In genomic region chr5:150118124-150118454, GRCm38 (mm10) we compare ENCODE assay signal across 8 mouse cellular contexts. TPM values are rescaled to one million over a fixed set of nuclear protein-coding genes. Genes with fewer than 3 reads are reported as not detected.
DNase-seq lines count a peak whose midpoint lies in the region; ATAC-seq and TF ChIP-seq lines count a peak whose summit lies in the region.

No protein-coding gene starts in this region.

- H3K9me3 ChIP-seq in limb, embryonic 15.5 days, result no peaks in the 10 kb centered on the region
- H3K9me3 ChIP-seq in stomach, postnatal 0 days (ENCODE audit: control insufficient read depth, low read length), result no peaks in the 10 kb centered on the region

- peaks cover 6% of the 10 kb centered on the region; the same call in 1 of the 2 replicates for H3K4me1 ChIP-seq in spleen, adult 2 months (ENCODE audit: control insufficient read depth, insufficient read depth, insufficient read length)
- peaks cover 16% of the 10 kb centered on the region for H3K4me1 ChIP-seq in limb, embryonic 15.5 days
- no peaks in the 10 kb centered on the region for H3K4me1 ChIP-seq in stomach, postnatal 0 days (replicated peaks; ENCODE audit: control insufficient read depth, insufficient read depth)

- H3K4me3 ChIP-seq in gastrocnemius, adult 2 months, result peak overlapping the region; percentile 87
- H3K4me3 ChIP-seq in spleen, adult 2 months (ENCODE audit: extremely low read depth, insufficient read depth, insufficient read length), result no peak overlapping the region
- peak overlapping the region; percentile 72 for H3K4me3 ChIP-seq in limb, embryonic 15.5 days
- H3K4me3 ChIP-seq in stomach, postnatal 0 days (ENCODE audit: low read depth, low read length), result peak overlapping the region; percentile 65

- no peak for TF ChIP-seq POLR2A in spleen, adult 2 months (IDR thresholded peaks at IDR 0.05; ENCODE audit: low read depth, low read length)

- no peak overlapping the region for H3K9ac ChIP-seq in limb, embryonic 15.5 days
- no peak overlapping the region for H3K9ac ChIP-seq in stomach, postnatal 0 days (ENCODE audit: low read length)

- H3K4me2 ChIP-seq in limb, embryonic 15.5 days, result peak overlapping the region; percentile 91
- peak overlapping the region; percentile 87 for H3K4me2 ChIP-seq in stomach, postnatal 0 days (replicated peaks; ENCODE audit: low read depth)

- no peak for TF ChIP-seq EP300 in stomach, postnatal 0 days (optimal IDR thresholded peaks at IDR 0.05)

- no peaks in the 10 kb centered on the region for H3K36me3 ChIP-seq in spleen, adult 2 months (ENCODE audit: control insufficient read depth, insufficient read depth, low read length)
- no peaks in the 10 kb centered on the region for H3K36me3 ChIP-seq in limb, embryonic 15.5 days
- H3K36me3 ChIP-seq in stomach, postnatal 0 days (ENCODE audit: control insufficient read depth, insufficient read depth, low read length), result no peaks in the 10 kb centered on the region

- no peak for TF ChIP-seq CTCF in gastrocnemius, adult 2 months (IDR thresholded peaks at IDR 0.05)
- TF ChIP-seq CTCF in spleen, adult 2 months (IDR thresholded peaks at IDR 0.05; ENCODE audit: extremely low read depth, insufficient read depth, insufficient read length, insufficient replicate concordance), result no peak
- TF ChIP-seq CTCF in stomach, postnatal 0 days (IDR thresholded peaks at IDR 0.05; ENCODE audit: low read depth), result no peak

- intact Hi-C loops in gastrocnemius, adult 2 months (cut with DNase I), result loop anchor here (5.0 kb wide), 1 partner anchor 39 kb away; no protein-coding TSS in a partner anchor

- H3K27ac ChIP-seq in gastrocnemius, adult 2 months, result peak overlapping the region; percentile 84
- H3K27ac ChIP-seq in spleen, adult 2 months (ENCODE audit: insufficient read depth, low read length), result peak overlapping the region; percentile 34; the same call in 1 of the 2 replicates
- no peak overlapping the region for H3K27ac ChIP-seq in limb, embryonic 15.5 days
- no peak overlapping the region for H3K27ac ChIP-seq in stomach, postnatal 0 days (replicated peaks)

- H3K27me3 ChIP-seq in spleen, adult 2 months (ENCODE audit: control insufficient read depth, insufficient read depth, low read length), result no peaks in the 10 kb centered on the region
- H3K27me3 ChIP-seq in limb, embryonic 15.5 days, result no peaks in the 10 kb centered on the region
- H3K27me3 ChIP-seq in stomach, postnatal 0 days (ENCODE audit: control insufficient read depth, insufficient read depth, low read length), result no peaks in the 10 kb centered on the region

- no peak for ATAC-seq in limb, embryonic 15.5 days (ENCODE audit: insufficient number of reproducible peaks, low FRiP score, low TSS enrichment, low read depth)
- ATAC-seq in stomach, postnatal 0 days (ENCODE audit: low FRiP score, low TSS enrichment), result no peak

- no peak for DNase-seq in gastrocnemius, adult 2 months
- DNase-seq in gastrocnemius, postnatal 25 days, result no peak
- DNase-seq in spleen, adult 2 months (ENCODE audit: low read depth in 1 of 2, low spot score in 2 of 2), result no peak
- DNase-seq in spleen, postnatal 4 days (ENCODE audit: low spot score in 2 of 2), result no peak
- DNase-seq in stomach, postnatal 0 days (ENCODE audit: low spot score), result no peak
- DNase-seq in T-cell, adult 2 months (ENCODE audit: low spot score), result no peak
- no peak for DNase-seq in right cerebral cortex, adult 2 months (ENCODE audit: low spot score in 2 of 2)

- 2% methylated on average over 8 of the region's 8 CpGs for WGBS in spleen, adult 2 months
- 21% methylated on average over 8 of the region's 8 CpGs for WGBS in limb, embryonic 15.5 days
- WGBS in stomach, postnatal 0 days, result 22% methylated on average over 8 of the region's 8 CpGs

RNA-seq across cellular contexts. Expression of gene Fry, which starts 0.4 kb away (rescaled TPM):
- 10 to 100 TPM; 73.5 to 85.7 TPM for total RNA-seq in gastrocnemius, adult 2 months (2021)
- total RNA-seq in gastrocnemius, postnatal 25 days (2021), result 10 to 100 TPM; 75.1 to 87.6 TPM
- polyA plus RNA-seq in spleen, adult 2 months (2012; rRNA removed), result 9.2 and 9.9 TPM in 2 replicates
- polyA plus RNA-seq in limb, embryonic 15.5 days (2015; fragmentation: Nextera tagmentation; extraction: Ambion mirVana), result 9.5 and 10.6 TPM in 2 replicates
- 6.4 and 6.5 TPM in 2 replicates for polyA plus RNA-seq in stomach, postnatal 0 days (2015; fragmentation: Nextera tagmentation; extraction: Ambion mirVana)

Comparison
In these comparisons a context has a peak if more than half of its experiments do, and no peak if none do; other contexts are left out.
1. H3K27ac ChIP-seq: peak in gastrocnemius, adult 2 months (single experiment) and spleen, adult 2 months (single experiment); none in limb, embryonic 15.5 days (single experiment) and stomach, postnatal 0 days (single experiment).